Mouse (Mus musculus) neural tube, embryonic 13.5 days (tissue): ENCODE data around the gene Cacng6. TPM values are rescaled to one million over a fixed set of nuclear protein-coding genes. Genes with fewer than 3 reads are reported as not detected.

Experiments used
- ATAC-seq: fragments of 200-750 bp; cut with Nextera tagmentation; 2 replicates; pipeline ENCODE4 v1.8.0; 2017; ENCODE audit warnings: low read depth, mild to moderate bottlenecking, moderate TSS enrichment, moderate library complexity
- H3K27ac ChIP-seq: fragments of 300-500 bp; sonication (generic); replicated peaks from 2 replicates; pipeline ENCODE4 v1.5.1; 2015; ENCODE audit warnings: moderate library complexity, mild to moderate bottlenecking, inconsistent platforms
- H3K27me3 ChIP-seq: fragments of 300-500 bp; sonication (generic); 2 replicates; pipeline ENCODE4 v1.6.1; 2015; ENCODE audit warnings: mild to moderate bottlenecking, inconsistent platforms
- H3K36me3 ChIP-seq: fragments of 300-500 bp; sonication (generic); 2 replicates; pipeline ENCODE4 v1.6.1; 2015; ENCODE audit warnings: mild to moderate bottlenecking, inconsistent platforms
- H3K4me1 ChIP-seq: fragments of 300-500 bp; sonication (generic); replicated peaks from 2 replicates; pipeline ENCODE4 v1.6.1; 2015; ENCODE audit warnings: inconsistent platforms
- H3K4me2 ChIP-seq: fragments of 300-500 bp; sonication (generic); 2 replicates; pipeline ENCODE4 v1.6.1; 2015; ENCODE audit warnings: inconsistent platforms, mild to moderate bottlenecking, moderate library complexity
- H3K4me3 ChIP-seq: fragments of 300-500 bp; sonication (generic); 2 replicates; pipeline ENCODE4 v1.5.1; 2015; ENCODE audit warnings: mild to moderate bottlenecking, inconsistent platforms
- H3K9ac ChIP-seq: fragments of 300-500 bp; sonication (generic); 2 replicates; pipeline ENCODE4 v1.6.1; 2015; ENCODE audit warnings: moderate library complexity, mild to moderate bottlenecking, inconsistent platforms
- H3K9me3 ChIP-seq: fragments of 300-500 bp; sonication (generic); 2 replicates; pipeline ENCODE4 v1.6.1; 2016; ENCODE audit warnings: inconsistent platforms
- WGBS: fragments of 180-500 bp; shearing (Covaris S2); methylation state at CpG from one replicate; pipeline ENCODE4 v1.1.7; 2015; 5-methylcytosine and 5-hydroxymethylcytosine counted together
- polyA plus RNA-seq: library from polyadenylated mRNA; unstranded; fragments of >200 nt; fragmentation: Nextera tagmentation; extraction: Ambion mirVana; gene quantifications from 2 replicates; pipeline ENCODE4 v1.2.1, GENCODE M21; 2015

The Cacng6 gene
- 0.10 and 0.69 TPM in 2 replicates for polyA plus RNA-seq

DNA sequence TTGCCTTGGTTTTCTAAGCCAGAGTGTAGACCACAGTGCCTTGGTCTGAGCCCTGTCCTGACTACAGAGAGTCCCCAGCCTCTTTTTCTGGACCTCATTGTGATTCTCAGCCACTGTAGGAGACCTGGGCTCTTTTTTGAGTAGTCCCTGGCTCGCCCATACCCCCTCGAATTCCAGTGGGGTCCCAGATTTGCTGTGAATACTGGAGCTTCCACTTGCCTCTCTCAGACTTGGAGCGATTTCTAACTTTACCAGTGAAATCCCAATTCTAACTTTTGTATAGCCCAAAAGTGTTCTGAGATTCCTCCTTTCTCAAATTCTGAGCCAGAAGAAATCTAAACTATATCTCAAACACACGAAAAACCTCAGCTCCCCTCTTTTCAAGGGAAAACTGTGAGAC lies at the start of gene Cacng6:
Gene Cacng6, plus strand, starts transcription at position 301 of the 400 bp plus-strand sequence.
- Histone ChIP-seq H3K9me3 (no peaks in the 10 kb centered on the region), H3K4me3 (peak within 1 kb of the TSS; percentile 20), H3K9ac (peak within 1 kb of the TSS; percentile 43), H3K4me2 (peak within 1 kb of the TSS; percentile 49), H3K36me3 (no peaks in the 10 kb centered on the region), H3K27ac (no peak within 1 kb of the TSS), H3K27me3 (peaks cover 75% of the 10 kb centered on the region), H3K4me1 (peaks cover 9% of the 10 kb centered on the region)
- 31% methylated on average over 4 of the region's 4 CpGs for WGBS
- no peak for ATAC-seq

DNA sequence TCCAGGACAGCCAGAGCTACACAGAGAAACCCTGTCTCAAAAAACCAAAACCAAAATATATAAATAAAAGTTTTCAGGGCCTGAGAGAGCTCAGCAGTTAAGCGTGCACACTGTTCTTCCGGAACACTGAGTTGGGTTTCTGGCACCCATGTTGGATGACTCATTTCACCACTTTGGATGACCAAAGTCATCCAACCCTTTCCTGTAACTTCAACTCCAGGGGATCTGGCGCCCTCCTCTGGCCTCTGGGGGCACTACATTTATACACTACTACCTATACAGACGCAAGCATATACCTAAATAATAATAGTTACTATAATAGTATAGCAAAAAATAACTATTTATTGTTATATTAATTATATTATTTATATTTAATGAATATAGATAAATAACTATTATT lies 47.2 kb upstream of the Cacng6 start:
- H3K4me3 ChIP-seq, result no peak overlapping the region

DNA sequence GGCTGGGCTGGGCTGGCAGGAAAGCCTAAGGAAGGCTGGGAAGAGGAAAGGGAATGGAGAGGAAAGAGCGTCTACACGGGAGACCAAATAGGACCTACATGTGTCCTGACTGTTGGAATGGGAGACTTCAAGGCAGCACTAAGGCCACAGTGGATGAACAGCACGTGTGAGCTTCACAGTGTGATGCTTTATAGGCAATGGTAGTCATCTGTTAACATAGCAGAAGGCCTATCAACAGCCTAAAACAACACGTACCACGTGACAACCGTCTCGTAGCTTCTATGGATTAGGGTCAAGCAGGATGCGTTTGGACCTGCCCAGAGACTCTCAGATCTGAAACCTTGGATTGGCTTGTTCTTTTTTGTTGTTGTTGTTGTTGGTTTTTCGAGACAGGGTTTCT lies 41.9 kb upstream of the Cacng6 start:
- H3K9me3 ChIP-seq, result no peaks in the 10 kb centered on the region
- no peak overlapping the region for H3K4me2 ChIP-seq
- 90% methylated on average over 9 of the region's 9 CpGs for WGBS
- H3K27ac ChIP-seq, result no peak overlapping the region
- no peaks in the 10 kb centered on the region for H3K4me1 ChIP-seq
- H3K27me3 ChIP-seq, result no peaks in the 10 kb centered on the region
- H3K36me3 ChIP-seq, result no peaks in the 10 kb centered on the region
- H3K4me3 ChIP-seq, result no peak overlapping the region
- no peak overlapping the region for H3K9ac ChIP-seq
- ATAC-seq, result no peak

More for the DNA sequence above, 47.2 kb upstream of the Cacng6 start:
- Histone ChIP-seq H3K4me2 (no peak overlapping the region), H3K4me1 (no peaks in the 10 kb centered on the region), H3K27me3 (no peaks in the 10 kb centered on the region), H3K9ac (no peak overlapping the region), H3K27ac (no peak overlapping the region), H3K36me3 (no peaks in the 10 kb centered on the region), H3K9me3 (no peaks in the 10 kb centered on the region)
- 55% methylated on average over 4 of the region's 4 CpGs for WGBS
- ATAC-seq, result no peak

DNA sequence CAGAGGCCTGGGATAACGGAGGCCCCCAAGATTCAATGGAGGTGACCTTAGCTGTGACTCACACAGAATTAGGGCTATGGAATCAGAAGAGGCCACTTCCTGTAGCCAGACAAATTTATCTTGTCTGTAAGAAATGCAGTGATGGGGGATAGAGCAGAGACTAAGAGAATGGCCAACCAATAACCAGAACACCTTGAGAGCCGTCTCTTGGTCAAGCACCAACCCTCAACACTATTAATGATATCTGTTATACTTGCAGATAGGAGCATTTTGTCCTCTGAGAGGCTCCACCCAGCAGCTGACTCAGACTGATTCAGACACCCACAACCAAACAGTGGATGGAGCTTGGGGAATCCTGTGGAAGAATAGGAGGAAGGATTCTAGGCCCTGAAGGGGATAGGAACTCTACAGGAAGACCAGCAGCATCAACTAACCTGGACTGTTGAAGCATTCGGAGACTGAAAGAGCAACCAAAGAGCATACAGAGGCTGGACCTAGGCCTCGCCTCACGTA lies 39.1 kb upstream of the Cacng6 start:
- no peak overlapping the region for H3K9ac ChIP-seq
- ATAC-seq, result no peak
- no peak overlapping the region for H3K27ac ChIP-seq
- H3K4me1 ChIP-seq, result peaks cover 22% of the 10 kb centered on the region
- no peak overlapping the region for H3K4me2 ChIP-seq
- WGBS, result 96% methylated on average over 5 of the region's 5 CpGs
- no peaks in the 10 kb centered on the region for H3K27me3 ChIP-seq
- H3K4me3 ChIP-seq, result no peak overlapping the region
- no peaks in the 10 kb centered on the region for H3K9me3 ChIP-seq
- no peaks in the 10 kb centered on the region for H3K36me3 ChIP-seq

DNA sequence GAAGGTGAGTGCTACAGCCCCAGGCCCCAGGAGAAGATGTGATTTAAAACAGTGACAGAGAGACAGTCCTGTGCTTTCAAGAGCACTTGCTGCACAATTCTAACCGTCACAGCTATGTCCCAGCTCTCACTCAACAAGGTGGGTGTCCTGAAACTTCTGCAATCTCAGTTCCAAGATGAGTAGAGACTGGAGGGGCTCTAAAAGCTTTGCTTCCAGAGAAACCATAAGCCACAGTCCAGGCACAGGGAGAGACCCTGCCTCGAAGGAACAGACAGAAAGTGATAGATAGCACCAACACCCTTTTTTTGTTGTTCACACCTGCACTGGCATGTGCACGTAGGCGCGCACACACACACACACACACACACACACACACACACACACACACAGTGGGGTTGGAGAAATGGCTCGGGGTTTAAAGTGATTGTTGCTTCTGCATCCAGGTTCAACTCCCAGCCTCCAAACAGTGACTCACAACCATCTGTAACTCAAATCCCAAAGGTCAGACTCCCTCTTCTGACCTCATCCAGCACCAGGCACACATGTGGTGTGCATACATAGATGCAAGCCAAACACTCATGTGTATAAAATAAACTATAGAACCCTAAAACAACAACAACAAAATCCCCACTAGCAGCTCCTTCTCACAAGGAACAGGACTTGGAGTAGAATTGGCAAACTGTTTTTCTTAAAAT lies 37.8 kb upstream of the Cacng6 start:
- H3K4me3 ChIP-seq, result no peak overlapping the region
- H3K27ac ChIP-seq, result no peak overlapping the region
- no peak overlapping the region for H3K9ac ChIP-seq
- H3K4me1 ChIP-seq, result peaks cover 25% of the 10 kb centered on the region
- no peak for ATAC-seq
- no peak overlapping the region for H3K4me2 ChIP-seq
- H3K27me3 ChIP-seq, result no peaks in the 10 kb centered on the region
- no peaks in the 10 kb centered on the region for H3K9me3 ChIP-seq
- no peaks in the 10 kb centered on the region for H3K36me3 ChIP-seq
- WGBS, result 77% methylated on average over 6 of the region's 6 CpGs

DNA sequence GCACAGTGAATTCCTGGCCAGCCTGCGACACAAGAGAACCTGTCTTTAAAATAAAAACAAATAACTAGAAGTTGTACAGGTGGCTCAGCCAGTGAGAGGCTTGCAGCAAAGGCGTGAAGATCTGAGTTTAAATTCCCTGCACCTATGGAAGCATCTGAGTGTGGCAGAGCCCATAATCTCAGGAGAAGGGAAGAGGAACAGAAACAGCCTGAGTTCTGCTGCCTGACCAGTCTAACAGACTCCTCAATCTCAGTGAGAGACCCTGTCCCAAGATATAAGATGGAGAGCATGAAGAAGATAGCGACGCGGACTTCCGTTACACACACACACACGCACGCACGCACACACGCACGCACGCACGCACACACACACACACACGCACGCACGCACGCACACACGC lies 36.2 kb upstream of the Cacng6 start:
- no peak for ATAC-seq
- H3K4me3 ChIP-seq, result no peak overlapping the region
- H3K9me3 ChIP-seq, result no peaks in the 10 kb centered on the region
- H3K27ac ChIP-seq, result no peak overlapping the region
- WGBS, result 95% methylated on average over 18 of the region's 18 CpGs
- no peaks in the 10 kb centered on the region for H3K27me3 ChIP-seq
- H3K36me3 ChIP-seq, result no peaks in the 10 kb centered on the region
- peaks cover 41% of the 10 kb centered on the region for H3K4me1 ChIP-seq
- no peak overlapping the region for H3K9ac ChIP-seq
- H3K4me2 ChIP-seq, result 0 out of 2 replicates have a peak overlapping the region, but pooled peaks have one; percentile 11

DNA sequence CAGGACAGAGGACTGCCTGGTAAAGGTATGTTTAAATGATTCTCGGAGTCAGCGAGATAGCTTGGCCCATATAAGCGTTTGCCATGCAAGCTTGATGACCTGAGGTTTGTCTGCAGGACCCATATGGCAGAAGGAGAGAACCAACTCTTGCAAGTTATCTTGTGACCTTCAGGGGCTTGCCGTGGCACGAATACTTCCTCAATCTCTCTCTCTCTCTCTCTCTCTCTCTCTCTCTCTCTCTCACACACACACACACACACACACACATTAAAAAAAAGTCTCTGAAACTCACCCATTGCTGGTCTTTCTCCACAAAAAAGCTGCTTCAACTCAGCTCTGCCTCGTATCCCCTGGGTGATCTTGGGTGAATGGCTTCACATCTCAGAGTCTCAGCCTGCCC lies 35.1 kb upstream of the Cacng6 start:
- peaks cover 51% of the 10 kb centered on the region for H3K4me1 ChIP-seq
- H3K4me2 ChIP-seq, result peak overlapping the region; percentile 79
- H3K9ac ChIP-seq, result no peak overlapping the region
- H3K27me3 ChIP-seq, result no peaks in the 10 kb centered on the region
- 0 out of 2 replicates have a peak overlapping the region, but pooled peaks have one; percentile 54 for H3K4me3 ChIP-seq
- H3K36me3 ChIP-seq, result peaks cover under 1% of the 10 kb centered on the region
- no peak overlapping the region for H3K27ac ChIP-seq
- ATAC-seq, result no peak
- 68% methylated on average over 6 of the region's 6 CpGs for WGBS
- no peaks in the 10 kb centered on the region for H3K9me3 ChIP-seq

DNA sequence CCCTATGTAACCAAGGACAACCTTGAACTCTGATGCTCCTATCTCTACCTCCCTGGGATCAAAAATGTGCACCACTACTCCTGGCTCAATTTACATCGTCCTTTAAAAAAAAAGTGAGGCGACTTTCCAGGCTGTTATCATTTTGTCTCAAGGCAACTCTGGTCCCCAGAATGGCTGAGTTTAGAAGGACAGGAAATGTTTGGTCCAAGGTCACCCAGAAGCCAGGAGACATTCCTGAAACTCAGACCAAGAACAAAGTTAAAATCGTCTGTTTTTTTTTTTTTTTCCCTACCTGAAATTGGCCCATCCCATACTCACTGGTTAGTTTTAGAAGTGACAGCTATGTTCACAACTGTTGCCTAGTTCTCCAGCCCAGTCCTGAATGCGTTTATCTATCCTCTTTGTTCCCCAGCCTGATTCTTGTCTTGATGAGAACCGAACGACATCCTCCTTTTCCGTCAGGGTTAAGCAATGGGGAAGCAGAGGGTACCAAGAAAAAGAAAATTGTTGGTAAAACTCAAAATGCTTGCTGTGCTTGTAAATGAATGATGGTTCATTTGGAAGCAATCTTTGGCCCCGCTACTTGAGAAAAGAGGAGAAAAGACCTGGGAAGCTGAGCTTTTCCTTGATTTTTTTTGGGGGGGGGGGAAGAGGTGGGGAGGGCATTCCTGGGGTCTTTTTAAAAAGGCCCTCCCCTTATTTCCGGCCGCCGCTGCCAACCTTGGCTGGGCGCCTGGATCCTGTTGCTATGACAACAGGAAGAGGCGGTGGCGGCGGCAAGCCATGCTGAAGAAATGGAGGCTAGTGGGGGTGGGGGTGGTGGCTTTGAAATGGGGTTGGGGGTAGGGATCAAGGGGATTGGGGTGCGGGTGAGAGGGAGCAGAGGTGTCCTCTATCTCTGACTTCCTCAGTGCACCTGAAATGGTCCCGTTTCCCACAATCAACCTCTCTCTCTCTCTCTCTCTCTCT lies 34.3 kb upstream of the Cacng6 start:
- peaks cover 52% of the 10 kb centered on the region for H3K4me1 ChIP-seq
- H3K4me2 ChIP-seq, result peak overlapping the region; percentile 79
- H3K27ac ChIP-seq, result no peak overlapping the region
- peaks cover 9% of the 10 kb centered on the region for H3K36me3 ChIP-seq
- H3K9me3 ChIP-seq, result no peaks in the 10 kb centered on the region
- peak; percentile 74 for ATAC-seq
- peak overlapping the region; percentile 54 for H3K4me3 ChIP-seq
- 2% methylated on average over 17 of the region's 17 CpGs for WGBS
- no peaks in the 10 kb centered on the region for H3K27me3 ChIP-seq
- H3K9ac ChIP-seq, result peak overlapping the region; percentile 79

DNA sequence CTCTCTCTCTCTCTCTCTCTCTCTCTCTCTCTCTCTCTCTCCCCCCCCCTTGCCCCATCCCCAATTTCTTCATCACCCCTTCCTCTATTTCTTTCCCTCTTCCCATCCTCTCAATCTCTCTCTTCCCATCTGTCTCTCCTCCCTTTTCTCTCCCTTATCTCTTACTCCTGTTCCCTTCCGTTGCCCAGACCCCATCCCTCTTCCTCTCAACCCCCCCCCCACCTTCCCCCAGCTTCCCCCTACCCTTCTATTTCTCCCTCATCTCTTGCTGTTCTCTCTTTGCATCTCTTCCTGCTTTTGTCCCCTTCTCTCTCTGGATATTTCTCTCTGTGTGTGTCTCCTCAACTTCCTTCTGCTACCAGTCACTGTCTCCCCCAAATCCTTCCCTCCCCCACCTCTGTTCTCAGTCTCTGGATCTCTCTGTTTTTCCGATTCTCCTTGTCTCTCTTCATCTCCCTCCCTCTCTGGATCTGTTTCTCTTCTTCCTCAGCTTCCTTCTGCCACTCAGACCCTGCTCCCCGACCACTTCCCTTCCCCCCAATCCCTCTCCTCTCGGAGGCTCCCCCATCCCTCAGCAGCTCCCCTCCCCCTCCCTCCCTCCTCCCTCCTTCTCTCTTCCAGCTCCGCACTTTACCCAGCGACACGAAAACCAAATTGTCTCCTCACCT lies 33.4 kb upstream of the Cacng6 start, which contains the start of gene Cacng8:
Gene Cacng8, plus strand, starts transcription at position 271 of the 668 bp plus-strand sequence.
- H3K9me3 ChIP-seq, result no peaks in the 10 kb centered on the region
- WGBS, result 1% methylated on average over 7 of the region's 7 CpGs
- H3K27ac ChIP-seq, result peak within 1 kb of the TSS; percentile 61; the same call in 1 of the 2 replicates
- H3K36me3 ChIP-seq, result peaks cover 16% of the 10 kb centered on the region
- H3K4me3 ChIP-seq, result peak within 1 kb of the TSS; percentile 54
- H3K4me2 ChIP-seq, result peak within 1 kb of the TSS; percentile 79
- H3K27me3 ChIP-seq, result no peaks in the 10 kb centered on the region
- H3K9ac ChIP-seq, result peak within 1 kb of the TSS; percentile 79
- H3K4me1 ChIP-seq, result peaks cover 56% of the 10 kb centered on the region
- ATAC-seq, result peak; percentile 46

DNA sequence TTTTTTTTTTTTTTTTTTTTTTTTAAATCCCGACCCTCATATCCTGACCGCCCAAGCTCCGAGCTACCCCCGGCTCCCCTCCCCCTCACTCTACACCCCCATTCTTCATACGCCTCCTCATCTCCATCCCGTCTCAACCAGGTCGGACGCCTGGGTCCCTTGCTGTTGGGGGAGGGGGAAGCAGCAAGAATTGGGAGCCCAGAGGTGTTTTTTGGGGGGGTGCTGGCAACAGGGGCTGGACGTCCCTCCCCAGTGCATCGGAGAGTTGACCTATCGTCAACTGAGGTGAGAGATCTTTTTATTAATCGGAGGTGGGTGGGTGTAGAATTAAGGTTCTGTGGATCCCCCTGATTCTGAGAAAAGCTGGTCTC lies 32.9 kb upstream of the Cacng6 start:
- Histone ChIP-seq H3K27ac (0 out of 2 replicates have a peak overlapping the region, but pooled peaks have one; percentile 61), H3K36me3 (peaks cover 18% of the 10 kb centered on the region), H3K4me1 (peaks cover 58% of the 10 kb centered on the region), H3K9me3 (no peaks in the 10 kb centered on the region), H3K4me3 (peak overlapping the region; percentile 54), H3K4me2 (peak overlapping the region; percentile 79), H3K27me3 (no peaks in the 10 kb centered on the region), H3K9ac (peak overlapping the region; percentile 79)
- WGBS, result 3% methylated on average over 12 of the region's 12 CpGs
- peak; percentile 46; the same call in 1 of the 2 replicates for ATAC-seq

DNA sequence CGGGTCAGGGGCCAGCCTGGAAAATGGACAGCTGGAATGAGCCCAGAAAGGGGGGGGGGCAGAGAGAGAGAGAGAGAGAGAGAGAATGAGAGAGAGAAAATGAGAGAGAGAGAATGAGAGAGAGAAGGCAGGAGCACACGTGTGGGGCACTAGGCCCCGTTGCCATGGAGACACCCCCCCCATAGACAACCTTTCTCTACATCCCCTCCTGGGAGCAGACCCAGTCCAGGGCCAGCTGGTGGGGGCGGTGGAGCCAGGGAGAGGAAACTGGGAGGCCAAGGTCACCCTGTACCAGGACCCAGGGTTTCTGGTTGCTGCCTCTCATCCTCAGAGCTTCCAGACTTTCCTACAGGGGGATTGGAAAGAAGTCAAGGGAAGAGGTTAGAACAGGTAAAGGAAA lies 32.2 kb upstream of the Cacng6 start:
- H3K27me3 ChIP-seq, result no peaks in the 10 kb centered on the region
- no peaks in the 10 kb centered on the region for H3K9me3 ChIP-seq
- peaks cover 64% of the 10 kb centered on the region for H3K4me1 ChIP-seq
- H3K27ac ChIP-seq, result peak overlapping the region; percentile 0; the same call in 1 of the 2 replicates
- peaks cover 18% of the 10 kb centered on the region for H3K36me3 ChIP-seq
- H3K4me2 ChIP-seq, result peak overlapping the region; percentile 79
- H3K9ac ChIP-seq, result peak overlapping the region; percentile 79
- 0 out of 2 replicates have a peak, but pooled peaks have one; percentile 28 for ATAC-seq
- 12% methylated on average over 2 of the region's 4 CpGs for WGBS
- peak overlapping the region; percentile 54 for H3K4me3 ChIP-seq
